Mouse (Mus musculus) frontal cortex, adult (tissue): ENCODE results near the gene Dpf2.

Experiments
- ATAC-seq: cut with Nextera tagmentation; 2 replicates; pipeline ENCODE4 v1.9.2; 2017; ENCODE audit warnings: mild to moderate bottlenecking, moderate library complexity, mixed read lengths; ENCODE audit not compliant: low TSS enrichment

Dpf2 gene

DNA sequence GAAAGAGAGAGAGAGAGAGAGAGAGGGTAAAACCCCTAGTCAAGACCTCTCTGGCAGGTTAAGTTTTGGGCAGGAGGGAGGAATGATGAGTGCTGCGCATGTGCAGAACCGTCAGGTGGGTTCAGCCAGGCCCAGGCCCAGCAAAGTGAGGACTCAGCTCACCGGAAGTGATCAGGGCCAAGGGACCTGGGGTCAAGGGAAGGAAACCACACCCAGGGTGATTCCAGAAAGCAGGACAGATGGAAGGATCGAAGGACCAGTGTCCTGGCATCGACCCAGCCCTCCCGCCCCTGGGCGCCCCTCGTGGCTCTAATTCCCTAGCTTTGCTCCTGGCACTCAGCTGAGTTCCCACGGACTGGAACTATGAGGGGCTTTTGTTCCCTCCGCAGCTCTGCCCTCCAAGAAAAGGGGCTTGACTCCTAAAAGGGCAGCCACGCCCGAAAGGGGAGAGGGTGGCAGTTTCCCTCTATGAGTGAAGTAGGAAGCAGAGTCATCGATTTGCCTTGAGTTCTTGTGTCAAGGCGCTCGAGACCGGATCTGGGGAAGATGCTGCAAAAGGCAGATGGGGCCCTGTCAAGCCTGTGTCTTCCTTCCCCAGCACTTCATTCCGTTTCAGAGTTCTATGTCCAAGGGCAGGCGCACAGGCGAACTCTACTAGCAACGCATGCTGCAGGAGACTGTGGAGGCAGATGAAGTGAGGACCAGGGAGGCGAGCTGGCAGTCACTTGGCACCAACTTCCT, 24.5 kb upstream of the Dpf2 start:
- no peak for ATAC-seq

DNA sequence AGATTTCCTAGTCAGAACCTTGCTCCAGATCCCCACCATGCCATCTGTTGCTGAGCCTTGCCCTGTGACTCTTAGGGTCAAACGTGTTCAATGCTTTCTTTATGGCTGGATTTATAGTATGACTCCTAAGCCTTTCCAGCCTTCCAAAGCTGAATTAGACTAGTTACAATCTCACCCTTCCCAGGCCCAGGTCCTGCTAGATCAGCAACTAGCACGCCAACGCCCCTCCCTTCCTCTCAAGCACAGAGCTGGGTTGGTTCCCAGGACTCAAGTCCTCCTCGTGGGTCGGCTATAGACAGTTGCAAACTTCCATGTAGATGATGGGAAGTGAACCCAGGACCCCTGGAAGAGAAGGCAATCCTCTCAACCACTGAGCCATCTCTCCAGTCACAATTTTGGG, 22.9 kb upstream of the Dpf2 start:
- no peak for ATAC-seq

DNA sequence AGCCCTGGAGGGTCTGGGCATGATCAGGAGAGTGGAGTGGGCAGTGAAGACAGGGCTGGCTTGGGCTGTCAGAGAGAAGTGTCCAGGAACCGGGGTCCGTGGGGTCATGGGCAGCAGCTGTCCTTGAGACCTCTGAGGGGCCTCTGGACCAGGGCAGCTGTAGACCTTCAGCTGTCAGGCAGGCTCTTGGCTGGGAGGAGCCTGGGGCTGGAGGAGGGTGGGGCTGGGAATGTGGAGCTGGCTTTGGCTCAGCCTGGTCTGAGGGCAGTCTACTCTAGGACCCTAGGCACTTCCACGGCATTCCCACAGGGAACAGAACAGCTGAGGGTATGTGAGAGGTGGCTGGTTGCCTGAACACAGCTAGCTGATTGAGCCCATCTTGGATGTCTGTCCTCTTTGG, 22.5 kb upstream of the Dpf2 start:
- no peak for ATAC-seq

DNA sequence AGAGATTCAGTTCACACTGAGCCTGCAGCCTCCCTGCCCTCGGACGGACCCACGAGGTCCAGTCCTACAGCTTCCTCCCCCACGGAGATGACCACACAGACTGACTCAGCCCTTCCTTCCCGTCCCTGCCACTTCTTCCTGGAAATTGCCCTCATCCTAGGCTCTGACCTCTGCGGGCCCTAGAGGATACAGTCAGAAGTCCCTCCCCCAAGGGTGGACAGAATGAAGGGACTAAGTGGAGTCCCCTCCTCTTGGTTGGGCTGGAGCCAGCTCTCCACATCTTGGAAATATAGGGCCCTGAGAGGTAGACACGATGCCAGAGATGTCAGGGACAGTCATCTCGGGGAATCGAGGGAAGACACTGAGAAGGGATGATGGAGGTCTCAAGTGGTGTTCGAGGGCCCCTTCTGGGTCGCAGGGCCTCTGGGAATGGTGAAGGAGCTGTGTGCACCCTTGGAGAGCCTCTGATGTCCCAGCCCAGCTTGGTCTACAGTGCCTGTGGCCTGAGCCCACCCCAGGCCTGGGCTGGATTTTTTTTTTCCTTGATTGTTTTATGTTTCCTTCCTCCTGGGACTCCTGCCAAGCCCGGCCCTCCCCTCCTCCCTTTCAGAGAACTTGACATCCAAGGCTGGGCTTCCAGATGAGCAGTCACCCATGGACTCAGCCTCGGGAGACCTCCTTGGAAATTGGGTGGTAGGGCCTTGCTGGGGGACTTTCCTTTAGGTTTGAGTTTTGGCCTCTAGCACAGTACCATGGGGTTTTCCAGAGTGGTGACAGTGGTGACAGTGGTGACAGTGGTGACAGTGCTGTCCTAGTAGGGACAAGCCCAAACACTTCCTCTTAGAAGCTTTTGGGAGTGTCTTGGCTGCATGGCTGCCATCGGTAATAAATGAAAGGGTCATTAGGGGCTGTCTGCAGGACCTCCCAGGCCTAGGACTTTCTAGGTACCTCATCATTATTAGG, 17.1 kb upstream of the Dpf2 start:
- ATAC-seq = no peak

DNA sequence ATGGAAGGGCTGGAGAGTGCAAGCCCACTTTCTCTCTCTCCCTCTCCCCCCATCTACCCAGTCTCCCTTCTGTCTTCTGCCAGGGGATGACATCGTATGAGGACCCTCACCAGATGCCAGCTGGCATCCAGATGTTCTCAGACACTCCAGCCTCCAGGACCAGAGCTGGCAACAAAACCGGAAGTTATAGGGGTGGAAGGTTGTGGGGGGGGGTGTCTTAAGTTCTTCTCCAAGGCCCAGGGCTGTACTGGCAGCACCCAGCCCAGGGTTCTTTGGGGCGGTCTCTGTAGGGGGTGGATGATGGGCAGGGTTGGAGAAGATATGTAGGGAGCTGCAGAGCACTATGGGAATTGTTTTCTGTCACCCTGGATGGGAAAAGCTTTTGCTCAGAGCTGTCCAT, 15.7 kb upstream of the Dpf2 start:
- ATAC-seq = no peak

DNA sequence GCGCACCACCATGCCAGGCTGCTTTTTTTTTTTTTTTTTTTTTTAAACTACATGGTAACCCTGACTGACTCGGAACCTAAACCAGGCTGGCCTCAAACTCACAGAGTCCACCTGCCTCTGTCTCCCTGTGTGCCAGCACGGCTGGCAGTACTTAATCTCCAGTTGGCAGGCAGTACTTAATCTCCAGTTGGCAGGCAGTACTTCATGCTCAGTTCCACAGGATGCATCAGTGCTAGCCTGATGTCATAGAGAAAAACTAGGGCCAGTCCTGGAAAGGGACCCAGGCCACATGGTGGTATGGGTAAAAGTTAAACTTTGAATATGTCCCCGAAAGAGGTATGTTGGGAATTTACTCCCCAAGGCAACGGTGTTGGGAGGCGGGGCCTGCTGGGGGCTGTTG, 15.3 kb upstream of the Dpf2 start:
- no peak for ATAC-seq

DNA sequence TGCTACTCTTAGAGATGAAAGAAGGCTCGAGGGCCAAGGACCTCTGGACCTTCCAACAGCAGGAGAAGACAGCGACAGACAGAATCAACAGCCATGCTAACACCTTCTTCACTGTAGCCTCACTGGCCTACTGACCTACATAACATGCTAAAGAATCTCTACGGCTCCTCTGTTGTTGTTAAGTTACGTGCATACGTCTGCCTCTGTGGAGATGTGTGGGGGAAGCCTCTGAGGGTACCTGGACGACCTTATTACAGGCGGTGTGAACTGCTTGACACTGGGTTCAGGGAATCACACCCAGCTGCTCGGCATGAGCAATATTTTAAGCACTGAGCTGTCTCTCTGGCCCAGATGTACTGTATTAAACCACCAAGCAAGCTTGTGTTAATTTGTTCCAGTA, 14.7 kb upstream of the Dpf2 start:
- ATAC-seq = no peak

DNA sequence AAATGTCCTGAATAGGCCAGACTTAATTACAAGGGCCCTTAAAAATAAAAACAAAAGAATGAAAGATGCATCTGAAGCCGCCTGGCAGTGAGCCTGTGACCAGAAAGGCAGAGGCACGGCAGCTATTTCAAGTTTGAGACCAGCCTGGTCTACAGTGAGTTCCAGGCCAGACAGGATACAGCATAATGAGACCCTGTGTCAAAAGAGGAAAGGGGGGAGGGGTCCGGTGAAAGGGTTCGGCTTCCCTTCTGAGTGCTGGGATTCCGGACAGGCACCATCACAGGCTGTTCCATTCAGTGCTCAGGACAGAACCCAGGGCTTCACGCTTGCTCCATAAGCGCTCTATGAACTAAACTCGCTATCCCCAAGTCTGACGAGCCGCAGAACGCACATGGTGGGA, 14.2 kb upstream of the Dpf2 start:
- ATAC-seq = no peak

DNA sequence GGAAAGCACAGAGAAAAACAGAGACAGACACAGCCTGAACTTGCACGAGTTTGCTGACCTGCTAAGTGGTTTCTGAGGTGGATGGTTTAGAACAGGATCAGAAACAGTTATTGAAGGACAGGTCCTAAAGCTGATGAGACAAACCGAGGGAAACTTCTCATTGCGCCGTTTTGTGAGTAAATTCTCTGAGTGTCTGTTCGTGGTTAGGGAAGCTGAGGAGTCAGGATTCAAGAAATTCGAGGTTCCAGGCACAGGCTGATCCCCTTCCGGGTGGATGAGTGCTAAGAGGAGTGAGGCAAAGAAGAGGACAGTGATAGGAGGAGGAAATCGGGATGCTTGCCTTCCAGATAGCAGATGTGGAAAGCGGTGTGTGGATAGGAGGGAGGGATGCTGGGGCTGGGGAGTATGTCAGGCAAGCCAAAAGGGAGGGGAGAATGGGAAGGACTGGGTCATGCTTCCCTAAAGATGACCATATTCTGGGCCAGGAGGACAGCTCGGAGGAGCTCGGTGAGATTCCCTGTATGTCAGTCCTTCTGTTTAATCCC, 12.6 kb upstream of the Dpf2 start:
- ATAC-seq = no peak

DNA sequence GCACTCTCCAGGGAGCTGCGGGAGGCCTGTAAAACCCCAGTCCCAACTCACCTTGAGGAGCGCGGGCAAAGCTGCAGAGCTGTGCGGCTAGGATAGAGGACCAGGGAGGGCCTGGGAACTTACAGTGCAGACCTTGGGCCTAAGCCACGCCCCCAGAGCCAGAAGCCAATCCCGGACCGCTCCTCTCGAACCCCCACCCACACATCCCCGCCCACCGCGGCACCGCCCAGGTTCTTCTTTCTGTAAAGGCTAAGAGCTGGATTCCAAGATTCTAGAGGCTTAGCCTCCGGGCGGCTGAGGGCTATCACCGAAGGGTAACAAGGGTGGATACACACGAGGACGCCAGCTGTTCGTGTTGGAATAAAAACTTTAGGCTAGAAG, 11.9 kb upstream of the Dpf2 start, which contains the start of gene Cdc42ep2:
TSS of gene Cdc42ep2 (minus strand) at position 104 of the 381 bp plus-strand sequence.
- peak; percentile 87 for ATAC-seq

DNA sequence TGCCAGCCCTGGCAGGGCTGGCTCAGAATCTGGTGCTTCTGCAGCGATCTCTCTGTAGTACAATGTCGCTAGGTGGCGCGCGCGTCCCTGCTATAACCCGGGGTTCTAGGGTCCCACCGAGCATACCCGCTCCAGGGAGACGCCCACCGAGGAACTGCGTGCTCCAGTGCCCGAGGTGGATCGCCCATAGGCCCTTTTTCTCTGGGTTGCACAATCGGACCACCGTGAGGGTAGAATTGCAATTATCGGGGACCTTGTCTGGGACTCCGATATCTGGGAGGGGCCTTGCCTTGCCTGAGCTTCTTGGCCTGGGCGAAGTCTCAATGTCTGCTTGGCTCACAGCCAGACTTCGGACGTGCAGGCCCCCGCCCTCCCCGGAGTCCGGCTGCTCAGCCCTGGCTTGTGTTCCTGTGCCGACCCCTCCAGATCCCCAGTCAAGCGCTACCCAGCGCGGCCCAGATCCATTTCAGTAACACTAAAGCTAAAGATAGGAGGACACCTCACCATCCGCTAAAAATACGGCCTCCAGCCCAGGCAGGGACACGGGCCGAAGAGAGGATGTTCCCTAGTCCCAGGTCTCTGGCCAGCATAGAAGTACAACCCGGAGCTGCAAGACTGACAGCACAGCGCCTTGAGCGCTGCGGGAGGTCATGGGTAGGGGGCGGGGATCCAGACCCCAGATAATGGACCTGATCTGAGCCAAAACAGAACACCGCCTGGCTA, 11.3 kb upstream of the Dpf2 start:
- ATAC-seq = peak; percentile 71

DNA sequence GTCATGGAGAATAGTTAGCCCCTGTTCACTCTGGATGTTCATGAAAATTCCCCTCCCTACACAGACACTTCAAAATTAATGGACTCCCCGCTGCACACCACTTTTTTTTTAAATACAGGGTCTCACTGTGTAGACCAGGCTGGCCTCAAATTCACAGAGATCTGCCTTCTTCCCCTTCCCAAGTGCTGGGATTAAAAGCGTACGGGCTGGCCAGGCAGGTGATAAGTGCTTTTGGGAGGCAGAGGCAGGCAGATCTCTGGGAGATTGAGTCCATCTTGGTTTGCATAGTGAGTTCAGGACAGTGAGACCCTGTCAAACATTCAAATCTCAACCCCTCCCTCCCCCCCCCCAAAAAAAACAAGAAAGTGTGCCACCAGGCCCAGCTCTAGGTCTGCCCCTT, 10.2 kb upstream of the Dpf2 start:
- no peak for ATAC-seq

DNA sequence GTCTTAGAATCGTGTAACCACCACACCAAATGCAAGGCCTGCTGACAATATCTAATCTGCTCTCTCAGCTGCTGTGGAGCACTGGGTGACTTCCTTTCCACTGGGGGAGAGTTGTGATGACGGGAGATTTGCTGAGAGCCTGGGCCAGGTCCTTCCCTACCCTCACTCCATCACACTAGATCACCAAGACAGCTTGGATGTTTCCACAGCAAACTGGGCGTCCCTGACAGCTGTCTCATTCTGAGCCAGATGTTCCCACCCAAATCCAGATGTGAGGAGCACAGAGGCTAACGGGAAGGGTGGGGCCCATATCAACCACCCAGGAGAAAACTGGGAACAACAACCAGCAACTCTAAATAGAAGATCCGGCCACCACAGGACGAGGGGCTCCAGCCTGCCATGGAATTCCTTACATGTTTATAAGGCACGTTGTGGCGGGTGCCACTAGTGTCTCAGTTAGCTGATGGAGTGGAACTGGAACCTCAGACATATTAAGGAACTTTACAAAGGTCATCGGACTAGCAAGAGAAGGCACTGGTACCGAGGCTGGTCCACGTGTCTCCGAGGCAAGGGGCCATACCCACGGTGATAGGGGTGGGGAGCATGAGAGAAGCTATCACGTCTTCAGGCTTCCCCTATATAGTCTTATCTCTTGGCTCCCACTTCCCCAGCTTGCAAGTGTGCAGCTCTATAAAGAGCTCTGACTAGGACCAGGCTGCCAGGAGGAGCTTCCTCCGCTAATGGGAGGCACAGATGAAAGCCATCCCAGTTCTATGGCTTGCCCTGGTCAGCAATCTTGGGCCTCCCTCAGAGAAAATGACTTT, 9.5 kb upstream of the Dpf2 start:
- ATAC-seq = no peak

DNA sequence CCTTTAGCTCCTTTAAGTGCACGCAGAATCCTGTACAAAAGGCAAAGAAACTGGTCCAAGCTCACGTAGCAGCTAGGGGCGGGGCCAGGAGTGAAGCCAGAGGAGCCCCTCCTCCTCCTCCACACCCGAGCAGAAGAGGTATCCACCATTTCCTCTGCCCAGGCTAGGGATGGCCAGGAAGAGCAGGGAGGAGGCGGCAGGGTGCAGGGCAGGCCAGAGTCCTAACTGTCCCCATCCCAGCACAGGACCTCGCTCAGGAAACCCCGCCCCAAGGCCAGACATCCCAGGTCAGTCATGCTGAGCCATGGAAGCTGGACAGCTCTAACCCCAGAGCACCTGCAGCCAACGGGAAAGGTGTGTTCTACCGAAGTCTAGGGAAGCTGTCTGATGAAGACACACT, 8.9 kb upstream of the Dpf2 start:
- no peak for ATAC-seq

DNA sequence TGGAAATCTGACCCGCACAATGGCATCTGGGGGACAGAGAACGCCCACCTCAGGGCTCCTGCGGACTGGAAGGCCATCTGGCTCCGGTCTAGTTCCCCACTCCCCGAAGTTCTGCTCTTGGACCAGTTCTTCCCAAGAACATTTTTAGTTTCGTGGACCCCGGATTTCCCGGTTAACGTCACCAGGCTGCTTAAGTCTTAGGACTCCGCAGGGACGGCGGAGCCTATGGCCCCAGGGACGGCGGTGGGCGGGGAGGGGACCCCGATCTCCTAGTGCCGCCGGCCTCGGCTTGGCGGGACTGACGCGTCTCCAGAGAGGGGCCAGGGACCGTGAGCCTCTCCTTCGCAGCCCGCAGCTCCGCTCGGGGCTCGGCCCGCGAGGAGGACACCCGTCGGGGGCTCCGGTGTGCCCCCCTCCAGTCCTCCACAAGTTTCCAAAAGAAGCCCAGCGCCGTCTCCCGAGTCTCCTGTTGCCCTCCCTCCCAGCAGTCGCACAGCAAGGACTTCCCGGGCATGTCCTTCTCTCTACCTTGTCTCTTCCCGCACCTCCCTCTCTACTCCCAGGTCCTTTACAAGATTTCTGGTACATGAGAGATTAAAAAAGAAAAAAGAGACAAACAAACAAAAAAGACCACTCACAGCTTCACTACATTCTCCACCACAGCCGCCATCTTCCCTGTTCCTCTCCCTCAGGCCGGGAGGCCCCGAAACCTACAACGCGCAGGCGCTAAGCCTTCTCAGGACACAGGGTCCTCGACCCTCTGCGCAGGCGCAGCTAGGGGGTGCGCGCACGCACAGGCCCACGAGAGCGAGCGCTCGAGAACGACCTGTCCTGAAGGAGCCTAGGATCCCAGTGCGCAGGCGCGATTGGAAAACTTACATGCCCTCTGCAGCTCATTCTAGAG, 455 bp downstream of the Dpf2 start:
- peak; percentile 96 for ATAC-seq

DNA sequence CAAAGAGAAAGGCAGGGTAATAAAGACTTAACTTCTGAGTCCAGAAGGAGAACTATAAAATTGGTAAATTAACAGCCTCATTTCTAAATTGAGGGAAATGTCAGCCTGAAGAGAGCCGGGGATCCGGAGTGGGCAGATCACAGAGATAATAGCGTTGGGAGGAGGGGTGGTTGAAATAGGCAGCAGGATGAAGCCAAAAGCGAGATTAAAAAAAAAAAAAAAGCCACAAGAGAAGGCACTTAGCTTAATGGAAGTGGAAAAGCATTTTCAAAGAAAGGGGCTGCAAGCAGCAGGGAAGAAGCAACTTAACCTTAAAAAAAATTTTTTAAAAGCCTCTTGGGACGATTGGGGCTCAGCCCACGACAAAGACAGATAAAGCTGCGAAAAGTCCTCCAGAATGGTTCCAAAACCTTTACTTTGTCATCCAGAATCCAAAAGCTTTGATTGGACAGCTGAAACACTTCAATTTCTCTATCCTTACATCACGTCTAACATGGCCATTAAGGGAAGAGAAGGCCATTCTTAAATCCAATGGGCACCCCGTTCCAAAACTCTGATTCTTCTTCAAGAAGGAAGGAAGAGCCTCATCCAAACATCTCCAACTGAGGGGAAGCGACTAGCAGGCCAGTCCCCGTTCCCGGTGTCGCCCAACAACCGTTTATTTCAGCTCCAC, 1.2 kb downstream of the Dpf2 start:
- no peak for ATAC-seq

DNA sequence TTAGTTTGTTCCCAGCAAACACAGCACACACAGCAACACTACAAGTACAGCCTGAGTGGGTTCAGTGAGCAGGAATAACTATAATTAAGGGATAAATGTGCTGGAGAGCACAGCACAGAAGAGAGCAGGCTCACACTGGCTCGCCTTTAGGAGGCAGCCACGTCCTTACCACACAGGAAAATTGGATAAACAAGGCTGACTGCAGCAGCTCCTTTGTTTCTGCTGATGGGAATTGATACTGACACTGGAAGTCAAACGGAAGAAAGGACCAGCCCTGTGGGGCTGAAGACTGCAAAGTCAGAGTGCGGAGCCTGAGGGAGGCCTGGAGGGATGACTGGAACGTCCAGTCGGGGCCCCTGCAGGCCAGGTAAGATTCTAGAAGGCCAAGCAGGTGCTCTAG, 2.6 kb downstream of the Dpf2 start:
- no peak for ATAC-seq

DNA sequence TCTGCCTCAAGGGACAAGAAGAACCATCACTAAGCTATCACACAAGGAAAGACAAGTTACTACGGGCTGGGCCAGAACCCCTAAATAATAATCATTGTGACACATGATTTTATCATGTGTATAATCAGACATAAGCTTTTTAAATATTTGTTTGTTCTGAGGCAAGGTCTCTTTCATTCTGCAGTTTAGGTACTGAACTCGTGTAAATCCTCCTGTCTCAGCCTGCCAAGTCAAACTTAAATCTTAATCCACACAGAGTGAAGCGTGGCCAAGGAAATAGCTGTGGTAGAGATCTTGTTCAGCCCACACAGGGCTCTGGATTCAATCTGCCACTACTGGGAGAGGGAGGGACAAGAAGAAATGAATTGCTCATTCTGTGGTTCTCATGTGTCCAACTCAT, 5.5 kb downstream of the Dpf2 start:
- no peak for ATAC-seq

DNA sequence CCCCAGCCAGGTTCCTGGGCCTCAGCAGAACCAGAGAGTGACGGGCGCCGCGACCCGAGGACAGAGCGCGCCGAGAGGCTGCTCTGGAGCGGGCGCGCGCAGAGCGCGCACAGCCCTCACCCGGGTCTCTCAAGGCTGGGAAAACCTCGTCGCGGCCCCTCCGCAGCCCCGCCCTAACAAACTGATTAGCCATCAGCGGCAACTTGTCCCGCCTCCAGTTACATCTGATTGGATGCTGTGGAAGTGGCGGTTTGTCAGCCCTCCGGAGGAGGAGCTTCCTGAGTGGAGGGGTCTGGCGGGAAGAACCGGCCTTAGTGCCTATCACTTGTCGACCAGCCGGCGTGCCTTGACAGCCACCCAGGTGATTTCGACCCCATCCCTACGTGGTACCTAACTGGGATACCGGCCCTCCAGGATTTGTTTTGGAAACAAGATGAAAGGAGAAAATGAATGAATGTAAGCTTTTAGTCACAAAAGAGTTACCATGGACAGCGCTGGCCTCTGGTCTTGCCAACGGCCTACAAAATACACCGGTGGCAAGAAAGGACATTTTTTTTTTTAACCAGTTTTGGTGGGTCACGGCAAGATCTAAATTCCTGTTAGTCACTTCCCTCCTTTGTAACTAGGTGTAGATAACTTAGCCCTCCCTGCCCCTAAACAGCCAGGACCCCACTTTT, 18.7 kb downstream of the Dpf2 start, which contains the start of gene Tigd3:
TSS of gene Tigd3 (minus strand) at position 148 of the 677 bp plus-strand sequence.
- peak; percentile 96 for ATAC-seq
